Comparison of ENCODE assay signal across 10 mouse cellular contexts in the genomic region with DNA sequence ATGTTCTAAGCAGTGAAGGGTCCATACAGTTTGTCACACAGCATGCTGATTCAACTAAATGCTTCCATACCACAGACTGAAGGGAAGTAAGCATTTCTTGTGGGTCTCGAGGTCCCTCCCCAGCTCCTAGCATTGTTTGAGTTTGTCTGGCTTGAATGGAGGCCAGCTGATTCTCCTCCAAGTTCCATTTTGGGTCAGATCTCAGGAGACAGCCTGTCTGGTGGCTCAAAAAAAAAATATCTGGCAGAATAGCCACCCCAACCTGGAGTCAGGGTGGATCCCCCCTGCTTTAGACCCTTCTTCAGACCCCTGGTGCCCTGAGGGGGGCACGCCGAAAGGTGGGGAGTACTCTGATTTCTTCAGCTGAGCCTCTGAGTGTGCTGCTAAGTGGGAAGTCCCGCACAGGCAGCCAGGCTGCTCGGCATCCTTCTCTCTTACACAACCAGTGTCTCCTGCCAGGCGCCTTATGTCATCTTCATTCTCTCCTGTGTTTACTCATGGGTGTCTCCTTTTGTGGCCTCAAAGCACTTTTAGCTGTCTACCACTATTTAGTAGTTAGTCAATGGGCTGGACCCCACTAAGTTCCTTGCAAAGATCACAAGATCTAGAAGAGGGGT. TPM values are rescaled to one million over a fixed set of nuclear protein-coding genes. Genes with fewer than 3 reads are reported as not detected.
A peak's percentile ranks its signal among the peaks of the same experiment; 100 is the strongest.
DNase-seq lines count a peak whose midpoint lies in the region; ATAC-seq and TF ChIP-seq lines count a peak whose summit lies in the region.
"Had no signal": no experiment of that assay in that cellular context is flagged by ENCODE, and none has a peak within 500 bp of the region (broad histone marks: within the 10 kb centered on the region; RNA-seq: fewer than 3 reads in every experiment).

No protein-coding gene starts in this region.

- WGBS in kidney, embryonic 15.5 days = 72% methylated on average over 6 of the region's 6 CpGs
- 7% methylated on average over 6 of the region's 6 CpGs for WGBS in cerebellum, adult 2 months
- 86% methylated on average over 6 of the region's 6 CpGs for WGBS in hindbrain, embryonic 11.5 days

- no peak overlapping the region for H3K27ac ChIP-seq in kidney, embryonic 15.5 days
- no peak overlapping the region for H3K27ac ChIP-seq in cerebellum, adult 2 months (ENCODE audit: insufficient read depth, low read length)
- H3K27ac ChIP-seq in hindbrain, embryonic 11.5 days (ENCODE audit: low read depth, low read length) = no peak overlapping the region
- H3K27ac ChIP-seq: kidney, postnatal 0 days had no signal

- no peak for ATAC-seq in kidney, embryonic 15.5 days (replicated peaks; ENCODE audit: low FRiP score)
- no peak for ATAC-seq in hindbrain, embryonic 11.5 days (ENCODE audit: low FRiP score)

- H3K4me2 ChIP-seq in kidney, embryonic 15.5 days = no peak overlapping the region
- no peak overlapping the region for H3K4me2 ChIP-seq in hindbrain, embryonic 11.5 days (replicated peaks; ENCODE audit: low read depth, low read length)

- H3K27me3 ChIP-seq in kidney, embryonic 15.5 days = no peaks in the 10 kb centered on the region
- no peaks in the 10 kb centered on the region for H3K27me3 ChIP-seq in cerebellum, adult 2 months (ENCODE audit: control insufficient read depth, insufficient read depth, low read length)
- no peaks in the 10 kb centered on the region for H3K27me3 ChIP-seq in hindbrain, embryonic 11.5 days (ENCODE audit: control insufficient read depth, insufficient read depth, low read length)

- intact Hi-C loops in heart, postnatal 10 days (cut with DNase I) = no loop called here

- no peaks in the 10 kb centered on the region for H3K9me3 ChIP-seq in kidney, embryonic 15.5 days (replicated peaks)
- no peaks in the 10 kb centered on the region for H3K9me3 ChIP-seq in hindbrain, embryonic 11.5 days (ENCODE audit: control insufficient read depth, low read length)

- TF ChIP-seq CTCF in cerebellum, adult 2 months (IDR thresholded peaks at IDR 0.05; ENCODE audit: borderline replicate concordance, insufficient read depth, low read depth, low read length) = no peak

- no peaks in the 10 kb centered on the region for H3K36me3 ChIP-seq in kidney, embryonic 15.5 days
- H3K36me3 ChIP-seq in hindbrain, embryonic 11.5 days (ENCODE audit: control insufficient read depth, insufficient read depth, low read length) = no peaks in the 10 kb centered on the region

- no peak for TF ChIP-seq POLR2A in cerebellum, adult 2 months (IDR thresholded peaks at IDR 0.05; ENCODE audit: borderline replicate concordance, insufficient read depth, low read length)

- DNase-seq in kidney, adult 18-20 months = peak; percentile 41
- DNase-seq in cerebellum, adult 2 months = peak; percentile 59 to 74
- DNase-seq in heart, postnatal 10 days = peak; percentile 73 to 77
- peak; percentile 64 for DNase-seq in lung, postnatal 25 days (ENCODE audit: low spot score)
- no peak for DNase-seq in right cerebral cortex, adult 18-20 months
- DNase-seq in layer of hippocampus, adult 11-12 months (ENCODE audit: low spot score) = no peak
- no peak for DNase-seq in hindbrain, embryonic 11.5 days (ENCODE audit: low spot score)
- DNase-seq: thymus, postnatal 4 days had no signal

- H3K4me1 ChIP-seq in kidney, embryonic 15.5 days = peaks cover 3% of the 10 kb centered on the region; the same call in 1 of the 2 replicates
- H3K4me1 ChIP-seq in cerebellum, adult 2 months (ENCODE audit: control insufficient read depth, insufficient read depth, low read length) = no peaks in the 10 kb centered on the region
- no peaks in the 10 kb centered on the region for H3K4me1 ChIP-seq in hindbrain, embryonic 11.5 days (replicated peaks; ENCODE audit: control insufficient read depth, insufficient read depth, low read length)

- no peak overlapping the region for H3K4me3 ChIP-seq in kidney, embryonic 15.5 days (replicated peaks)
- H3K4me3 ChIP-seq in cerebellum, adult 2 months (replicated peaks; ENCODE audit: insufficient read depth, low read depth, low read length) = no peak overlapping the region
- no peak overlapping the region for H3K4me3 ChIP-seq in hindbrain, embryonic 11.5 days (ENCODE audit: low read depth, low read length)

- no peak overlapping the region for H3K9ac ChIP-seq in kidney, embryonic 15.5 days
- H3K9ac ChIP-seq in hindbrain, embryonic 11.5 days (ENCODE audit: low read depth, low read length) = no peak overlapping the region

RNA-seq across cellular contexts. Expression of a gene that starts 35.0 kb away (rescaled TPM):
- 0.40 and 0.76 TPM in 2 replicates for polyA plus RNA-seq in kidney, embryonic 15.5 days (2015; fragmentation: Nextera tagmentation; extraction: Ambion mirVana)
- polyA plus RNA-seq in cerebellum, adult 2 months (2012; rRNA removed) = 0.60 and 0.65 TPM in 2 replicates
- total RNA-seq in heart, postnatal 10 days (2021) = under 1 TPM; 0.87 to 0.98 TPM
- polyA plus RNA-seq in hindbrain, embryonic 11.5 days (2014; fragmentation: Nextera tagmentation; extraction: Ambion mirVana) = 0.78 and 1.2 TPM in 2 replicates

Comparison
In these comparisons a context has a peak if more than half of its experiments do, and no peak if none do; other contexts are left out.
1. DNase-seq: peak in kidney, adult 18-20 months (single experiment), cerebellum, adult 2 months (2 of 2), heart, postnatal 10 days (2 of 2) and lung, postnatal 25 days (single experiment); none in right cerebral cortex, adult 18-20 months (single experiment), layer of hippocampus, adult 11-12 months (single experiment) and hindbrain, embryonic 11.5 days (single experiment).